Mouse (Mus musculus) thymus, adult 2 months (tissue): Measurements from ENCODE around the gene Rbm33.

ENCODE experiments used
- CTCF ChIP-seq: fragments of 200-500 bp; IDR thresholded peaks from 2 replicates; pipeline ENCODE4 v1.5.1; 2012; ENCODE audit warnings: mild to moderate bottlenecking, control low read depth, low read length, moderate library complexity, borderline replicate concordance; ENCODE audit not compliant: control insufficient read depth, poor library complexity, insufficient read depth; ENCODE audit errors: extremely low read depth
- POLR2A ChIP-seq: fragments of 200-500 bp; IDR thresholded peaks from 2 replicates; pipeline ENCODE4 v1.6.1; 2012; ENCODE audit warnings: mild to moderate bottlenecking, low read length, control low read depth, moderate library complexity; ENCODE audit not compliant: control insufficient read depth, poor library complexity, insufficient read depth; ENCODE audit errors: extremely low read depth

- TF ChIP-seq POLR2A (no peak), CTCF (no peak)
These were observed 138.8 kb downstream of the Rbm33 start for GRCm38 (mm10) chr5:28455721-28456120.
